Mouse (Mus musculus) c-Kit-positive CD71-positive TER-119-negative erythroid progenitor cells, embryonic 14.5 days (primary cell): ENCODE measurements around the gene Vstm5.
A peak's percentile ranks its signal among the peaks of the same experiment; 100 is the strongest.
"Not testable (repeated sequence)": the region's sequence is repeated elsewhere in the genome, so short reads cannot be mapped to it uniquely, and the experiment has no call there.

Experiments used
- DNase-seq: peaks from one replicate; pipeline ENCODE4 v3.0.0-alpha.2; 2013; ENCODE audit warnings: low read depth

Gene Vstm5

GRCm38 (mm10) chr9:15261980-15262379, 23.1 kb downstream of the Vstm5 start:
- DNase-seq = no peak

GRCm38 (mm10) chr9:15263487-15263886, 24.6 kb downstream of the Vstm5 start:
- no peak for DNase-seq

- DNase-seq = no peak
Observed at GRCm38 (mm10) chr9:15273981-15274380, 35.1 kb downstream of the Vstm5 start.

- no peak for DNase-seq
Observed at GRCm38 (mm10) chr9:15276855-15277254, 38.0 kb downstream of the Vstm5 start.

GRCm38 (mm10) chr9:15278343-15278742, 39.5 kb downstream of the Vstm5 start:
- DNase-seq = no peak

- DNase-seq = no peak
Observed at GRCm38 (mm10) chr9:15279139-15279648, 40.3 kb downstream of the Vstm5 start.

- peak; percentile 94 for DNase-seq
Observed at GRCm38 (mm10) chr9:15279649-15280490, 41.0 kb downstream of the Vstm5 start, which contains the start of gene Med17. TSS of gene Med17 (minus strand) at chr9:15279931.

GRCm38 (mm10) chr9:15280491-15280879, 41.6 kb downstream of the Vstm5 start:
- no peak for DNase-seq

GRCm38 (mm10) chr9:15285443-15285842, 46.6 kb downstream of the Vstm5 start:
- no peak for DNase-seq

GRCm38 (mm10) chr9:15287846-15288245, 49.0 kb downstream of the Vstm5 start:
- DNase-seq = no peak

GRCm38 (mm10) chr9:15288402-15288801, 49.6 kb downstream of the Vstm5 start:
- no peak for DNase-seq

- DNase-seq = no peak
Observed at GRCm38 (mm10) chr9:15289251-15289650, 50.4 kb downstream of the Vstm5 start.

GRCm38 (mm10) chr9:15297112-15297511, 58.3 kb downstream of the Vstm5 start:
- DNase-seq = no peak

GRCm38 (mm10) chr9:15298451-15298850, 59.6 kb downstream of the Vstm5 start:
- DNase-seq = no peak

- no peak for DNase-seq
Observed at GRCm38 (mm10) chr9:15300056-15300455, 61.2 kb downstream of the Vstm5 start.

GRCm38 (mm10) chr9:15301399-15301798, 62.6 kb downstream of the Vstm5 start:
- no peak for DNase-seq

- DNase-seq = not testable (repeated sequence)
Observed at GRCm38 (mm10) chr9:15302006-15302405, 63.2 kb downstream of the Vstm5 start.

- no peak for DNase-seq
Observed at GRCm38 (mm10) chr9:15302881-15303280, 64.0 kb downstream of the Vstm5 start.

- peak; percentile 90 for DNase-seq
Observed at GRCm38 (mm10) chr9:15305503-15306397, 66.9 kb downstream of the Vstm5 start, which contains the start of gene Taf1d. TSS of gene Taf1d (plus strand) at chr9:15306214.

GRCm38 (mm10) chr9:15306398-15307119, 67.7 kb downstream of the Vstm5 start, which contains the start of gene 4931406C07Rik:
TSS of gene 4931406C07Rik (minus strand) at chr9:15306448.
- DNase-seq = no peak

GRCm38 (mm10) chr9:15307257-15307656, 68.4 kb downstream of the Vstm5 start:
- DNase-seq = no peak

GRCm38 (mm10) chr9:15308254-15308653, 69.4 kb downstream of the Vstm5 start:
- no peak for DNase-seq
